Mouse (Mus musculus) telencephalon, adult 2 months (tissue): ENCODE data around the gene Cldn1.

Experiments used
- DNase-seq: peaks from one replicate; pipeline ENCODE4 v3.0.0-alpha.2; 2011; ENCODE audit warnings: low read depth, low spot score

The Cldn1 gene

GRCm38 (mm10) chr16:26371325-26372053, at the start of gene Cldn1:
TSS of gene Cldn1 (minus strand) at chr16:26371841.
- peak; percentile 33 for DNase-seq

- DNase-seq = peak; percentile 43
These were observed 47.0 kb upstream of the Cldn1 start for GRCm38 (mm10) chr16:26418616-26419015.

DNA sequence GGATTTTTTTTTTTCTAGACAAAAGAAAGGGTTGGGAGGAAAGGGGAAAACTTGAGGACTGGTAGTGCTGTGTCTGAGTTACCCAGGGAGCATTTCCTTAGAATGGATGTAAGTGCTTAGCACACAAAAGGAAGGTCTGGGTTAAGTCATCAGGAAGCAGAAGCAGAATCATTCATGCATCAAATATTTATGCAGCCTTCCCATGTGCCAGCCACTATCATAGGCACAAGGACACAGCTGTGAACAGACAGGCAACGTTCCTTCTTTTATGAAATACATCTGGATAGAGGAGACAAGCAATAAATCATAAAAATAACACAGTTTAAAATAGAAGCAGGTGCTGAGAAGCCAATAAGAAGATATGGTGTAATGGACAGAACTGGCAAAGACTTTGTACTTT, 32.4 kb upstream of the Cldn1 start:
- no peak for DNase-seq

GRCm38 (mm10) chr16:26400971-26401370, 29.3 kb upstream of the Cldn1 start:
- DNase-seq = no peak

DNA sequence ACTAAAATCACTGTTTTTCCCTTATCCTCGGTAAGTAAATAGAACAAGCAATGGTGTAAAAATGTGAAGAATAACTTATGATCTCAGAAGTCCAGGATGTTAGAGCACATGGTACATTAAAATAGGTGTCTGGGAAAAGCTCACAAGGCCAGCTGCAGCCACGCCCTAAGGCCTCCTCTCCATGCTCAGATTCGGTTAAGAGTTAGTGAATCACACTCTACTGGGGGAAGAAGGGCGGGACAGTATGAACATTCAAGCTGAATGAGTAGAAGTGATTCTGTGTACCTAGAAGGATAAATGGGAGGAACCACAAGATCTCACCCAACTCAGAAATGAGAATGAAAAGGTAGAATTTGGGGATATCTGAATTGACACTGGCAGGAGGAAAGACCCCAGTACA, 28.9 kb upstream of the Cldn1 start:
- DNase-seq = no peak

DNA sequence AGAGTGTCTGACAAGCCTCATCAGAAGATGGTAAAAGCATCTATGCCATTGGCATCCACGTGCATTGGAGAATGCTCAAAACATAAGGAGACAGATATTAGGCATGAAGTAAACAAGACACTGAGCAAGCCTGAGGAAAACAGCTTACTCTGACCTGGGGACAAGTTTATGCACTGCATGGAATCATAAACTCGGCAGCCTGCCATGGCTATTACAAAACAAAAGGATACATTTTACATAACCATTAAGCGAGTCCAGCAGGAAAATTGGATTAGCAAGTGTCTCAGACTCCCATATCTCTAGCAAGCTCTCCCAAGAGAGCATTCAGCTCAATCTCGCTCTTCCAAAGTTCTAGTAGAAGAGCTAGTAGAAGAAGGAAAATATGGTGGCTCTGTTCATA, 19.3 kb upstream of the Cldn1 start:
- no peak for DNase-seq

DNA sequence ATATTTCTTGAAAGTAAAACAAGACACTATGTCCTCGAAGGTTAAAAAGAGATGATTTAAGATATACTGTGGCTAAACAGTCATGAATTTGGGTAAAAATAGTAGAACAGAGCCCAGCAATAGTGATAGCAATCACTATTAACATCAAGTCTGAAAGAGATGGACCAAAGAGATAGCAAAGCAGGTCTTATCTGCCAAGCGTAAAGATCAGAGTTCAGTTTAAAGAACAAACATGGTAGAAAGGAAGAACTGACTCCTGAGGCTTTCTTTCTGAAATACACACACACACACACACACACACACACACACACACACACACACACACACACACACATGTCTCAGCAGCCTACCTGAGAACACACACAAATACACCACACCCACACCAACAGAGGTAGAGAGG, 14.5 kb upstream of the Cldn1 start:
- no peak for DNase-seq

- no peak for DNase-seq
These were observed 12.5 kb upstream of the Cldn1 start for GRCm38 (mm10) chr16:26384112-26384649.

DNA sequence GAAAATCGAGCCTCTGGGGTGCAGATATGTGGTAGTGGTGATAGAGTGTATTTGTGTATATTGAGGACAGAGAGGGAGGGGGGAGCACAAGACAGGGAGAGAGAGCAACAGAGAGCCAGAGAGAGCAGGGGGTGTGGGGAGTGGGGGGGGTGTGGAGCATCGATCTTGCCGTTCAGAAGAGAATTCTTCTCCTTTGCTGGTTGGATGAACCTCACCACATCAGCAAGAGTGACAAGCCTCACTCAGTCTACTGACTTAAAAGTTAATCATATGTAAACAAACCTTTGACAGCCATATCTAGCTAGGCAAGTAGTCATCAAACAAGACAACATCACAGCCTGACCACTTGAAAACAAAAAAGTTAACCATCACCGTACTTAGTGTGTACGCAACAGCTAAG, 5.5 kb upstream of the Cldn1 start:
- DNase-seq = no peak

DNA sequence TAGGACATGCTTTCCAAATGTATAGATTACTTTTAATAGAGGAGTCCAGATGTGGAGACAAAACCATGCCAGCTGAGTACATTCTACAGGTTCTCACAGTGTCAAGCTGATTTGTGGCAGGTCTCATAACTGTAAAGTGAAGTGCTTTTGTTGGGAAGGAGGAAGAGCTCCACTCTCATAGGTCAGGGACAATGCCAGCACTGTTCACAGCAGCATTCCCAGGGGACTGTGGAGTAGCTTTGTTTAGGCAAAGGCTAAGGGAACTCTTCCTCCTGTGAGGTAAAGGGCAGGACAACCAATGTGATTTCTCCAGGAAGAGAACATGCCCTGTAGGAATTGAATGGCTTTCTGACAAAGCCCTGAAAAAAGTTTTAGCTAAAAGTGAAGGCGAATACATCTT, 1.5 kb downstream of the Cldn1 start:
- no peak for DNase-seq

DNA sequence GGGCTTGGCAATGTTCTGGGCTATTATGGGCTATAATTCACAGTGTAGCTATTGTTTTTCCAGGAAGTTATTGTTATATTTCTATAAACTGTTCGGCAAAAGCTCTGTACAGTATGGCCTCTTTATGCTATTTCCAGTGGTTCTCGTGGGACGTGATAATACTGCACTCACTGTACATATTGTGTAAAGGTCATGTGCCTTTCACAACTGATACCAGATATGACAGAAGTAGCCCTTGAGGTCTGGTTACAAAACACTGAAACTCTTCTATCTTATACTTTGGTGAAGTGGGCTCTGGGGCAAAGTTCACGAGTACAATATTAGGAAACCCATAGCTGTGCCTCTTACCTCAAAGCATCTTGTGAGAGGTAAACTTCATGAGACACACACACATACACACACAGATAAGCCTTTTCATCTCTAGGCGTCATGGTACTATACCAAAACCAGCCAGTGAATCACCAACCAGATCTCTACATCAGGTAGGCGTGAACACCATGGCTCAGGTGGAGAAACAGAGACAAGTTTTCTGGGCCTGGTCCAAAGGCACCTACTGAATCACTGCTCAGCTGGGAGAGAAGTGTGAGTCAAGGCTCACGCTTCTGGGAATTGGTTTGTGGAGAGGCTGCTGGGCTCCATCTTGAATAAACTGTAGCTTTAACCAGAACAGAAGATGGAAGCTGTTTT, 2.5 kb downstream of the Cldn1 start:
- no peak for DNase-seq

DNA sequence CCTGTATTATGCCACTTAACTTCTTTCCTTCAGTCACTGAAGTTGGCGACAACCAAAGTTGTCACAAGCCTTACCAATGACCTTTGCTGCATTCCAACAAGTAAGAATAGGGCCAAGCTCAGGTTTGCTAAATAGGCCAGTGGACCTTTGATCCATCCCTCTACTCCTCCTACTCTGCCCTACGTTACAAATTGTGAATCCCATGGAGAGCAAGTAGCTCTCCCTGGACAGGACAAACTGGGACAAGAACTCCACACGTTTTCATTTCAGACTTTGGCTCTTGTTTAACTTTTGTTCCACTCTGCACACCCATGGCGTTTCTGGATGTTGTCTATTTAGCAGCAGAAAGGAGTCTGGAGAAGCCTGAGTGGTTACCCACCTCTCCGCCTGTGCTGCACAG, 3.5 kb downstream of the Cldn1 start:
- no peak for DNase-seq

GRCm38 (mm10) chr16:26360694-26361093, 10.9 kb downstream of the Cldn1 start:
- no peak for DNase-seq

DNA sequence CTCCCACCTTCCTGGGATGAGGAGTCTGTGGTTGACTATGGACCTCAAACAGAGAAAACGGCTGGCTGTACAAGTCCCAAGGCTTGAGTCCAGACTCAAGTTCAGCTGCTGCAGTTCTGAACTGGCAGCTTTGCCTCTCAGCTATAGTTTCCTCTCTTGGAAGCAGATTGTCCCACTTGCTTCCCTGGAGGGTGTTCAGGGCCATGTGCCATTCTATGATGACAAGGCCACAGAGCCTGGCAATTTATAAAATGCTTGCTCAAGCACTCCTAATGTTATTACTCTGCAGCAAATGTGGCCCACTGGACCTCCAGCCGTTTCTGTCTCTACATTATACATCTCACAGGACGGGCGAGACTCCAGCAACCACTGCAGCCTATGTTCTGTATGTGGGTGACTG, 12.0 kb downstream of the Cldn1 start:
- no peak for DNase-seq

GRCm38 (mm10) chr16:26358898-26359297, 12.7 kb downstream of the Cldn1 start:
- no peak for DNase-seq

GRCm38 (mm10) chr16:26357863-26358780, 13.5 kb downstream of the Cldn1 start:
- DNase-seq = no peak

DNA sequence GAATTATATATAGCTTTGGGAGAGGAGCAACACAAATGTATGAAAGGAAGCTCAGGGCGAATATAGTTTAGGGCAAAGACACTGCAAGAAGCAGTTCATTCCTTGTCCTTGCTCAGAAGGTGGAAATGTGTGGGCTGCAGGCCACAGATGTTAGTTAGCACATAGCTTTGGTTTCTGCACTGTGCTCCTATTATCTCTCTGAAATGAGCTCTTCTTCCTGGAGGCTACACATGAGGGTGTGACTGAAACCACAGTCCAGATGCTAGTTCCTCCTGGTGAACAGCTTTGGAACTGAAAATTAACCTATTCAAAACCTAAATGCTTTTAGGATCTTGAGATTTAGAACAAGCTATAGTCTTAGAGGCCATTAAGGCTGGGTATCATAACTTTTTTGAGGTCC, 16.1 kb downstream of the Cldn1 start:
- DNase-seq = no peak

DNA sequence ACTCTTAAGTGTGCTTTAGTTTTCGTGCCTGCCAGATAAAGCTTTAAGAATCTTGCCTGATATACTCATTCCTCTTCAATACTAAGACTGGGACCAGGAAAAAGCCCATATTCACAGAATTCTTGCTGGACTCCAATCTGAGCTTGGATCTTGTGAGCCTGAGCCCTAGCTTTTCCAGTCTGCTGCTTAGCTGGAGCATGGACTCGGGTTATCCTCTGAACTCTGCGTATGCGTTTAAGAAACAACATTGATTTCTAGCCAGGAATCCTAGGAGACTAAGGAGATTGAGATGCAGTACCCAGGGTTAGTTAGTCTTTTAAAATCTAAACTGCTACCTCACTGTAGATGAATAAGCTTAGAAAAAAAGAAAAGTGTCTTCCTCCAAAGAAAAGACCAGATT, 20.9 kb downstream of the Cldn1 start:
- DNase-seq = no peak

DNA sequence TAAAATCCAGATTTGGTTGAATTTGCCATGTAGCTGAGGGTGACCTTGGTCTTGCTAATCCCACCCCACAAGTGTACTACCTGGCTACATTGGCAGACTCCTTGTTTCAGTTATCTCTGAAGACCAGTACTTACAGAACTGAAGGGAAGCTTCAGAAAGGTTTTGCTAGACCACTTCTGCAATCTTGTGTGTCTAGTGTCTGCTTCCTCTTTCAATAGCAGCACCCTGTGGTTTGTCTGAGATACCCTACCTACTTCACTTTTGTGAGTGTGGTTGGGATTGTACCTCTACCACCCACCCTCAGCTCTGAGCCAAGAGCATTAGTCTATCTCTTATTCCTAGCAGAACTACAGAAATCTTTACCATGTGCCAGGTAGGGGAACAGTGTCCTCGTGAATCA, 22.8 kb downstream of the Cldn1 start:
- no peak for DNase-seq

- no peak for DNase-seq
These were observed 55.4 kb downstream of the Cldn1 start for GRCm38 (mm10) chr16:26316281-26316680.

- no peak for DNase-seq
These were observed 56.8 kb downstream of the Cldn1 start for GRCm38 (mm10) chr16:26314815-26315214.

DNA sequence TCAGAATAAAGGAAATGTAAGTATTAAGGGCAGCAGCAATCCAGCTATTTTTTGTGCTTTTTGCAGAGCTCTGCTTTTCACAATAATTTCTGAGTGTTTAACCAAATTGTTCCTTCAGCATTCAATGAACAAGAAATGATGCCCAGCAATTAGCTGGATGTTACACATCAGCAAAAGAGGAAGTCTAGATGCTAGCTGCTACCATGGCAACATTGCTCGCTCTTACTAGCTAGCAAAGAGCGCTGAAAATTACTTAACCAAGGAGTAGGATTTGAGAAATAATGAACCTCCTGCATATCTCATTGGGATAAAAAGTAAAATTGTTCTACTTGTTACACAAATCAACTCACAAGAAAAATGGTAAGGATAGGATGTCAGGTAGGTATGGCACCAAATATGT, 62.2 kb downstream of the Cldn1 start:
- peak; percentile 46 for DNase-seq
